Mouse (Mus musculus) c-Kit-positive CD71-positive TER-119-negative erythroid progenitor cells, embryonic 14.5 days (primary cell): ENCODE data around the gene Glrx.

Experiments
- DNase-seq: peaks from one replicate; pipeline ENCODE4 v3.0.0-alpha.2; 2013; ENCODE audit warnings: low read depth

Gene Glrx

DNA sequence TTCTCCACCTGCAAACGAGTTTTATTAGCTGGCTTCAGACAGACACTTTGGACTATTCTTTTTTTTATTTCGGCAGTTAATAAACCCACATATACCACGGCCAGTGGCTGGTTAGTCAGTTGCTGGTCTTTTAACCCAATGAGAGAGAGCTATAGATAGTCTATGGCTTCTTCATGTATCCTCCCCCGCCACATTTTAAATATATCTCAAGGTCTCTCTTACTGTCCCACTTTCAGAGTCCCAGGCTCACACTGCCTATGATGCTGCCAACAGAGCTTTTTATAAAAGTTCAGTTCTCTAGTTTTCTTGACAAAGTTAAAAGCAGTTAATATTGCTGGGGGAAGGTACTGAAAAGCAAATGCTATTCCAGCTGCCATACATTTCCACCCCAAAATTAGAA, 52.2 kb downstream of the Glrx start:
- no peak for DNase-seq

DNA sequence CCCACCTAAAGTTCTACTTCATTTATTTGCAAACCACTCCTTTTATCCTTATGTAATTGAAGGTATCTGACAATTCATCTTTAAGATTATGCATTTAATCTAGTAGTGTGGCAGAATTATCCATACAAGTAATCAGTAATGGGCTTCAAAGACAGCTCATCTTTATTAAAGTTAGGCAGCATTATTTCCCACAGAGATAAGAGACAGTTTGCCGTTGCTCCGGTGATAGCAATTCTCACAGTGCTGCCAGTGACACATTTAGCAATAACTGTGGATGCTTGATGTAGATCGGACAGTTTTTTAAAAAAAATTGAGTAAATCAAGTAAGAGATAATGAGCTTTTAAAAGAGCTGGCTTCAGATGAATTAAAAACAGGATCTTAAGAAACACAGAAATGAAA, 52.6 kb downstream of the Glrx start:
- DNase-seq, result no peak

DNA sequence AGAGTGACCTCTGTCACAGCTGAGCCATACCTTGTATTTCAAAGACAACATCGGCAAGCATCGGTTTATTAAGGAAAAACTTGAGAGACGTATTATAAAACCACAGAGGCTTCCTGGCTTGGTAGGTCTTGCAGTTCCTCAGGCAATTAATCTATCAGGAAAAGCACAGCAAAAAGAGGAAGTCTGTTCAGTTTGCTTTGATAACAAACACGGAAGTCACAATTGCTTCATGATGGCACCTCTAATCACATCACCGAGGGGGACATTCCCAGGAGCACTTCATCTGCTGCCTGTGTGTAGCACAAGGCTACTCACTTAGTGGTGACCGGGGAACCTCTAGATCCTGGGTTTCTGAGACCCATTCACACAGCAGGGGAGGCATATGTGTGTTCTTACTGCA, 53.2 kb downstream of the Glrx start:
- no peak for DNase-seq
